Mouse (Mus musculus) forebrain, embryonic 10.5 days (tissue): ENCODE results near the gene Jun. TPM values are rescaled to one million over a fixed set of nuclear protein-coding genes. Genes with fewer than 3 reads are reported as not detected.

Source experiments
- DNase-seq: peaks from one replicate; pipeline ENCODE4 v3.0.0-alpha.2; 2017; ENCODE audit warnings: low spot score; ENCODE audit errors: extremely low spot score
- H3K27ac ChIP-seq: fragments of 300-500 bp; sonication (generic); 2 replicates; pipeline ENCODE4 v1.5.1; 2016; ENCODE audit warnings: mild to moderate bottlenecking
- H3K27me3 ChIP-seq: fragments of 300-500 bp; sonication (generic); 2 replicates; pipeline ENCODE4 v1.6.1; 2016; ENCODE audit warnings: mild to moderate bottlenecking; ENCODE audit not compliant: poor library complexity, severe bottlenecking
- H3K36me3 ChIP-seq: fragments of 300-500 bp; sonication (generic); replicated peaks from 2 replicates; pipeline ENCODE4 v1.6.1; 2016; ENCODE audit warnings: mild to moderate bottlenecking, moderate library complexity
- H3K4me1 ChIP-seq: fragments of 300-500 bp; sonication (generic); 2 replicates; pipeline ENCODE4 v1.6.1; 2016
- H3K4me3 ChIP-seq: fragments of 300-500 bp; sonication (generic); 2 replicates; pipeline ENCODE4 v1.5.1; 2016; ENCODE audit warnings: mild to moderate bottlenecking, moderate library complexity
- H3K9me3 ChIP-seq: fragments of 300-500 bp; sonication (generic); 2 replicates; pipeline ENCODE4 v1.6.1; 2016; ENCODE audit warnings: mild to moderate bottlenecking, moderate library complexity
- WGBS: fragments of 180-500 bp; shearing (Covaris S2); methylation state at CpG from one replicate; pipeline ENCODE4 v1.1.7; 2016; 5-methylcytosine and 5-hydroxymethylcytosine counted together
- polyA plus RNA-seq: library from polyadenylated mRNA; unstranded; fragments of >200 nt; fragmentation: Nextera tagmentation; extraction: Ambion mirVana; gene quantifications from 2 replicates; pipeline ENCODE4 v1.2.1, GENCODE M21; 2016

Gene Jun
- polyA plus RNA-seq, 1 experiment from 2014 or later, result 74.2 TPM

GRCm38 (mm10) chr4:95049153-95049552 lies 2.9 kb downstream of the Jun start:
- Histone ChIP-seq H3K4me3 (peak overlapping the region; percentile 86), H3K27ac (no peak overlapping the region), H3K27me3 (peaks cover 3% of the 10 kb centered on the region; the same call in 1 of the 2 replicates), H3K36me3 (0 out of 2 replicates have a peak, but pooled peaks cover 3% of the 10 kb centered on the region), H3K4me1 (peaks cover 44% of the 10 kb centered on the region), H3K9me3 (no peaks in the 10 kb centered on the region)
- no peak for DNase-seq
- 68% methylated on average over 2 of the region's 2 CpGs for WGBS

- H3K36me3 ChIP-seq, result 0 out of 2 replicates have a peak, but pooled peaks cover 3% of the 10 kb centered on the region
- H3K4me1 ChIP-seq, result peaks cover 39% of the 10 kb centered on the region
- peaks cover 3% of the 10 kb centered on the region; the same call in 1 of the 2 replicates for H3K27me3 ChIP-seq
- DNase-seq, result no peak
- no peaks in the 10 kb centered on the region for H3K9me3 ChIP-seq
- H3K4me3 ChIP-seq, result peak overlapping the region; percentile 86
- WGBS, result 73% methylated on average over 4 of the region's 4 CpGs
- H3K27ac ChIP-seq, result no peak overlapping the region
Measured at GRCm38 (mm10) chr4:95048731-95049100, 3.3 kb downstream of the Jun start.

DNA sequence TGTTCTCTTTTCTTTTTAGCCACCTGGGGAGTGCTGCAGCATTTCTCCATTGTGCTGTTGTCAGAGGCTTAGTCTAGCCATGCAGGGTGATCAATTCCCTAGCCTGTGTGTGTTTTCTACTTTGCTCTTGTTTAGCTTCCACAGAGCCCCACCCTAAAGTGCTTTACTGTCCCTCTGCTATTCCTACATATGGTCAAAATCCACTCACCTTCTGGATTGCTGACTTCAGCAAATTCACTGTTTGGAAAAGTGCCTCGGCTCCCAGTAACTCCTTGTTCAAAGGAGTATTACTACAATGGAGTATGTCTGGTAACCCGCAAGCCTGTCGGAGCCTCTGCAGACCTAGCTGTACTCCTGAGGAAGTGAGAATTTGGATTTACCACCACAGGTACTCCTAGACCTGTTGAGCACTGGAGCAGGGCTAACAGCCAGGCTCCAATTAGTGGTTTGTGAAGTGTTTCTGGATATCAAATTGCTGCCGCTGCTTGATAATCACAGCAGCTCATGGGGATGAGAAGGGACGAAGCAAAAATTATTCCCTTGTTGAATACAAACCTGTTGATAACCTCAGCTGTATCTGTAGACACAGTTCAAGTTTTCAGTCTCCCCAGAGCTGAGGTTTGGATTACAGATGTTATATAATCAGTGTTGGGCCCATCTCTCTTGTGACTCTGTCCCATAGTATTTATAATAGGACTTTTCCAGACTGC lies 3.8 kb downstream of the Jun start:
- Histone ChIP-seq H3K27me3 (peaks cover 3% of the 10 kb centered on the region; the same call in 1 of the 2 replicates), H3K36me3 (0 out of 2 replicates have a peak, but pooled peaks cover 3% of the 10 kb centered on the region), H3K4me3 (peak overlapping the region; percentile 86; the same call in 1 of the 2 replicates), H3K27ac (no peak overlapping the region), H3K4me1 (peaks cover 34% of the 10 kb centered on the region), H3K9me3 (no peaks in the 10 kb centered on the region)
- WGBS, result 43% methylated on average over 5 of the region's 5 CpGs
- DNase-seq, result no peak

DNA sequence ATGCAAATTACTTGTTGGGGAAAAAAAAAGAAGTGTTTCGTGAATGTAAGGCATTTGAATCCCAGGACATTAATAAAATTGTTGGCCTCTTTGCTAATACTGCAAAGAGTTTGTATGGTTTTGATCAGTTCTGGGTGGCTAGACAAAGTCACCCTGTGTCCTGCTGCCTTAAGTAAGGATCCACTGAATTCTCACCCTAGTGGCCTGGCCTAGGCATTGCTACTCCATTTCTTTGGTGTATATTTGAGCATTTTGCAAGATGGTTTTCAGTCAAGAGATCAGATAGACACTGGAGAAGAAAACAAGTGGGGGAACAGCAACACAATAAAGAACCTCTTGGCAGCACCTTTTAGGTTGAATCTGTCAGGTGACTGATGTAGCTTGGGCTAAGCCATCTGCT lies 6.9 kb downstream of the Jun start:
- 91% methylated on average over 1 of the region's 1 CpGs for WGBS
- H3K4me3 ChIP-seq, result no peak overlapping the region
- peaks cover 25% of the 10 kb centered on the region for H3K4me1 ChIP-seq
- H3K9me3 ChIP-seq, result no peaks in the 10 kb centered on the region
- H3K36me3 ChIP-seq, result no peaks in the 10 kb centered on the region
- peaks cover 28% of the 10 kb centered on the region for H3K27me3 ChIP-seq
- no peak for DNase-seq
- no peak overlapping the region for H3K27ac ChIP-seq

GRCm38 (mm10) chr4:95044721-95045120 lies 7.3 kb downstream of the Jun start:
- 89% methylated on average over 6 of the region's 6 CpGs for WGBS
- H3K4me1 ChIP-seq, result peaks cover 22% of the 10 kb centered on the region

GRCm38 (mm10) chr4:95038024-95038423 lies 14.0 kb downstream of the Jun start:
- Histone ChIP-seq H3K9me3 (no peaks in the 10 kb centered on the region), H3K27me3 (peaks cover 79% of the 10 kb centered on the region), H3K36me3 (no peaks in the 10 kb centered on the region), H3K4me1 (peaks cover 20% of the 10 kb centered on the region), H3K4me3 (no peak overlapping the region), H3K27ac (0 out of 2 replicates have a peak overlapping the region, but pooled peaks have one; percentile 6)
- no peak for DNase-seq
- 21% methylated on average over 5 of the region's 5 CpGs for WGBS

More at GRCm38 (mm10) chr4:95044721-95045120, 7.3 kb downstream of the Jun start:
- H3K9me3 ChIP-seq, result no peaks in the 10 kb centered on the region
- no peak overlapping the region for H3K27ac ChIP-seq
- H3K36me3 ChIP-seq, result no peaks in the 10 kb centered on the region
- no peak for DNase-seq
- peaks cover 33% of the 10 kb centered on the region for H3K27me3 ChIP-seq
- no peak overlapping the region for H3K4me3 ChIP-seq

- Histone ChIP-seq H3K27me3 (peaks cover 17% of the 10 kb centered on the region), H3K27ac (no peak overlapping the region), H3K4me1 (0 out of 2 replicates have a peak, but pooled peaks cover 3% of the 10 kb centered on the region), H3K36me3 (no peaks in the 10 kb centered on the region), H3K4me3 (no peak overlapping the region), H3K9me3 (no peaks in the 10 kb centered on the region)
- 76% methylated on average over 4 of the region's 4 CpGs for WGBS
- peak; percentile 11 for DNase-seq
Measured at GRCm38 (mm10) chr4:95031158-95031557, 20.9 kb downstream of the Jun start.

DNA sequence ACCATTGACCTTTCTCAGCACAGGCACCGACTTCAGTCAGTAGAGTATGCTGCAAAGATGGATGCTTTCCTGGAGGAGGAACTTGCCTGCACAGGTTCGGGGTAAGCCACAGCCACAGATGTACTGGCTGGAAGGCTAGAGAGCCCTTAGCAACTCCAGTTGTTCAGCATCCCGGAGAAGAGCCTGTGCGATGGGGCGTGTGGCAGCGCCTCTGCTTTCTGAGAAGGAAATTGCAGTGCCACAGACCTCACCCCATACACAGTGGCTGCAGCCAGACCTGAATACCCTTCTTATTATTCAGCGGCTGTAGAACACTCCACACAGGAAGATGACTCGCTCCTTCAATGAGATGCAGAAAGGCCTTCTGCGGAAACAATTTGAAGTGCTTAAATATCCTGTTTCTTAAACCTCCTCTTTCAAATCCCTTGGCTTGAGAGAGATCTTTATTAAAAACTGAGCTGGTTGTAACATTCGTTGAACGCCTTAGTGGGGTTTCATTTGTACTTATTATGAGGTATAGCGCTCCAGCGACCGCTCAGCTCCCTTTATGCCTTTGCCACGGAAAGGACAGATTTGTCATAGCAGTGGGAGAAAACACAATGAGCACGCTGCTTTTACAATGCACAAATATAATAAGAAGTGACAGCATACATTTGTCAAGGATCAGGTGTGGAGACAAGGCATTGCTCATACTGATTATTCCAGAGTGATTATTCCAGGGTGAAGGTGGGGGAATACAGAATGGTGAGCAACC lies 26.0 kb downstream of the Jun start:
- no peaks in the 10 kb centered on the region for H3K9me3 ChIP-seq
- no peak for DNase-seq
- peaks cover 4% of the 10 kb centered on the region; the same call in 1 of the 2 replicates for H3K4me1 ChIP-seq
- no peak overlapping the region for H3K27ac ChIP-seq
- H3K27me3 ChIP-seq, result no peaks in the 10 kb centered on the region
- 88% methylated on average over 16 of the region's 16 CpGs for WGBS
- no peak overlapping the region for H3K4me3 ChIP-seq
- H3K36me3 ChIP-seq, result no peaks in the 10 kb centered on the region

GRCm38 (mm10) chr4:95023350-95023953 lies 28.6 kb downstream of the Jun start:
- no peaks in the 10 kb centered on the region for H3K9me3 ChIP-seq

DNA sequence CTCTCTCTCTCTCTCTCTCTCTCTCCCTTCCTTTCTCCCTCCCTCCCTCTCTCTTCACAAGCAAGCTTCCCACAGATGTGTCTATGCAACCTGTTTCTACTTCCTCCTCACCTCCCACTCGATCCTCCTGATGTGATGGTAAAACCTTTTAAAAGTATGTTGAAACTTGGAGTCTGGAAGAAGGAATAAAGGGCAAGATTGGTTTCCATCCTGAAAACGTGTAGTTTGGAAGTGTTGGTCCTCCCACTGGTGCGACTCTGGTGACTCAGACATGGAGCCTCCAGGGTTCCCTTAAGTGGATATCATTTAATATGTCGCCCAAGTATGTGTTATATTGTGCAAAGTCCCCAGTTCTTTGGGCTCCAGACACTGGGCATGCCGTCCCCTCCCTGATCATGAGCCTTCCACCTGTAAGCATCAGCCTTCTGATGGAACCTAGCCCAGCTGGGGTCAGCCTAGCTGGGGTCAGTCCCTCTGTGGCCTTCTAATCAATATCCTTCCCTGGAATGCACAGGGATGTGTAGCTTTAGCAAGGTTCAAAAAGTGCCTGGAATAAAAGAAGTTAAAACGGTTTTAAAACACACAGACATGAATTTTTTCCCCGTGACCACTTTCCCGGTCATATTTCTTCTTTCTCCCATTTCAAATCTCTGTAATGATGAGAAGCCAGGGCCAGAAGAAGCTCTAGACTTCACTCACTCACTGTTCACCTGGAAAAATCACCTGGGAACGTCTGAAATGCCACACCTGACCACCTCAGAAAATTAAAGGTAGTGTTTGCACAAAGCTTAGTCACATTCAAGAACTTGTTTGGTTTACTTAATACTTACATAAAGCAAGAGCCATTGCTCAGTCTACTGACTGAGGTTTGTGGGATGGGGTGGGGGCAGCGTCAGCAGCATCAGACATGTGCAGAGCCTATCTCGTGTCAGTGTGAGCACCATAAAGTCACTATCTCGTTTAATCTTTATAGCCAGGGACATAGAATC lies 30.1 kb downstream of the Jun start:
- Histone ChIP-seq H3K9me3 (no peaks in the 10 kb centered on the region), H3K4me3 (no peak overlapping the region), H3K27ac (no peak overlapping the region), H3K4me1 (peaks cover 12% of the 10 kb centered on the region), H3K36me3 (no peaks in the 10 kb centered on the region), H3K27me3 (peaks cover 18% of the 10 kb centered on the region; the same call in 1 of the 2 replicates)
- no peak for DNase-seq
- 88% methylated on average over 12 of the region's 12 CpGs for WGBS

More at GRCm38 (mm10) chr4:95023350-95023953, 28.6 kb downstream of the Jun start:
- Histone ChIP-seq H3K36me3 (no peaks in the 10 kb centered on the region), H3K4me3 (no peak overlapping the region), H3K27ac (no peak overlapping the region), H3K27me3 (peaks cover 14% of the 10 kb centered on the region; the same call in 1 of the 2 replicates), H3K4me1 (peaks cover 7% of the 10 kb centered on the region)
- 90% methylated on average over 12 of the region's 12 CpGs for WGBS
- DNase-seq, result no peak

DNA sequence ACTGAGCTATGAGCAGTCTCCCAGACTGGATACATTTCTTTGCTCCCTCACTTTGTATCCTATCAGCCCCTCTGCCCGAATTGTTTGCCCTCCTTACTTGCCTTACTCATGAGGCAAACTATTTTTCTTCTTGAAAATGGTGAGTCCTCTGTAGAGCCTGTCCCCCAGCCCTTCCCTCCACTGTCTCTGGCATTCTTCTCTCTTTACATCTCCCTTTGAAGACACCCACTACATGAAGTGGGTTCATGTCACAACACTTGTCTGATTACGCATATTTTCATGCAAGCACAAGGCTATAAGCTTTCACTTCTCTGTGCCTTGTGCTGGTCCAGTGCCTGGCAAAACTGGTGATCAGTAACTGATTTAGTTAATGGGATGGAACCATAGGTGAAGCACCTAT lies 31.8 kb downstream of the Jun start:
- peaks cover 8% of the 10 kb centered on the region for H3K4me1 ChIP-seq
- WGBS, result 88% methylated on average over 2 of the region's 2 CpGs
- DNase-seq, result no peak

DNA sequence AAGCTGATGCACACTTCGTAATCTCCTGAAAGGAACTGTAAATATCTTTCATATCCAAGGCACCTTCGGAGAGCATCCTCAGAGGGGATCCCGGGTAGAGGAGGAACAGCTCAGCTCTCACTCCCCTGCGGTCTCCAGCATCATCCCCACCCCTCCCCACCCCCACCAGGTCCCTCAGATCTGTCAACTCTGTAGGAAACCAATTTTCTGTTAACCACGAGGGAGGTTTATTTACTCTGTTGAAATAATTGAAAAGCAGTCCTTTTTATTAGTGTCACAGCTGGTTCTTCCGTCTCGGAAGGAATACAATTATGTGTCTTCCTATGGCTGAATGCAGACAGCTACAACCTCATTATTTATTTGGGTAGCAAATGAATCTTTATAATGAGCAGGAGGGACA lies 33.8 kb downstream of the Jun start:
- H3K36me3 ChIP-seq, result no peaks in the 10 kb centered on the region
- WGBS, result 39% methylated on average over 7 of the region's 7 CpGs
- H3K9me3 ChIP-seq, result no peaks in the 10 kb centered on the region
- H3K27me3 ChIP-seq, result peaks cover 20% of the 10 kb centered on the region; the same call in 1 of the 2 replicates
- DNase-seq, result no peak
- H3K27ac ChIP-seq, result no peak overlapping the region
- no peak overlapping the region for H3K4me3 ChIP-seq
- H3K4me1 ChIP-seq, result peaks cover 8% of the 10 kb centered on the region

More for the DNA sequence above, 31.8 kb downstream of the Jun start:
- Histone ChIP-seq H3K36me3 (no peaks in the 10 kb centered on the region), H3K27me3 (peaks cover 20% of the 10 kb centered on the region; the same call in 1 of the 2 replicates), H3K4me3 (no peak overlapping the region), H3K27ac (no peak overlapping the region), H3K9me3 (no peaks in the 10 kb centered on the region)
